Mouse (Mus musculus): Measurements from ENCODE around the gene Tmem201. TPM values are rescaled to one million over a fixed set of nuclear protein-coding genes. Genes with fewer than 3 reads are reported as not detected.
"Not testable (repeated sequence)": the region's sequence is repeated elsewhere in the genome, so short reads cannot be mapped to it uniquely, and the experiment has no call there.

Gene Tmem201
- total RNA-seq, 2 experiments from 2014 or later = 68.1 to 73.2 TPM

GRCm38 (mm10) chr4:149749663-149750015 is 11.8 kb upstream of the Tmem201 start:
- DNase-seq (ENCODE audit: low spot score in 2 of 2) = not testable (repeated sequence)

GRCm38 (mm10) chr4:149749003-149749662 is 11.3 kb upstream of the Tmem201 start:
- DNase-seq (ENCODE audit: low spot score in 2 of 2) = no peak

- no peak for DNase-seq (ENCODE audit: low spot score in 2 of 2)
Measured at GRCm38 (mm10) chr4:149744119-149744518, 6.3 kb upstream of the Tmem201 start.

GRCm38 (mm10) chr4:149742011-149742530 is 4.2 kb upstream of the Tmem201 start:
- DNase-seq (ENCODE audit: low spot score in 2 of 2) = no peak

- no peak for DNase-seq (ENCODE audit: low spot score in 2 of 2)
Measured at GRCm38 (mm10) chr4:149740301-149740700, 2.5 kb upstream of the Tmem201 start.

GRCm38 (mm10) chr4:149739478-149739877 is 1.6 kb upstream of the Tmem201 start:
- no peak for DNase-seq (ENCODE audit: low spot score in 2 of 2)

GRCm38 (mm10) chr4:149736581-149736980 is 1.3 kb downstream of the Tmem201 start:
- no peak for DNase-seq (ENCODE audit: low spot score in 2 of 2)

- DNase-seq (ENCODE audit: low spot score in 2 of 2) = no peak
Measured at GRCm38 (mm10) chr4:149735624-149736250, 2.1 kb downstream of the Tmem201 start.

GRCm38 (mm10) chr4:149734730-149735475 is 2.9 kb downstream of the Tmem201 start:
- DNase-seq (ENCODE audit: low spot score in 2 of 2) = no peak

- no peak for DNase-seq (ENCODE audit: low spot score in 2 of 2)
Measured at GRCm38 (mm10) chr4:149734246-149734645, 3.6 kb downstream of the Tmem201 start.

- no peak for DNase-seq (ENCODE audit: low spot score in 2 of 2)
Measured at GRCm38 (mm10) chr4:149733748-149734147, 4.1 kb downstream of the Tmem201 start.

GRCm38 (mm10) chr4:149732800-149733199 is 5.0 kb downstream of the Tmem201 start:
- DNase-seq (ENCODE audit: low spot score in 2 of 2) = no peak

GRCm38 (mm10) chr4:149732313-149732712 is 5.5 kb downstream of the Tmem201 start:
- no peak for DNase-seq (ENCODE audit: low spot score in 2 of 2)

GRCm38 (mm10) chr4:149730827-149731226 is 7.0 kb downstream of the Tmem201 start:
- DNase-seq (ENCODE audit: low spot score in 2 of 2) = no peak

- no peak for DNase-seq (ENCODE audit: low spot score in 2 of 2)
Measured at GRCm38 (mm10) chr4:149728810-149729209, 9.0 kb downstream of the Tmem201 start.

GRCm38 (mm10) chr4:149727636-149728035 is 10.2 kb downstream of the Tmem201 start:
- no peak for DNase-seq (ENCODE audit: low spot score in 2 of 2)

GRCm38 (mm10) chr4:149725661-149726350 is 12.0 kb downstream of the Tmem201 start:
- peak; percentile 60 to 80 for DNase-seq (ENCODE audit: low spot score in 2 of 2)

- DNase-seq (ENCODE audit: low spot score in 2 of 2) = no peak
Measured at GRCm38 (mm10) chr4:149724916-149725470, 12.9 kb downstream of the Tmem201 start.

- DNase-seq (ENCODE audit: low spot score in 2 of 2) = no peak
Measured at GRCm38 (mm10) chr4:149723855-149724731, 13.8 kb downstream of the Tmem201 start.

- DNase-seq (ENCODE audit: low spot score in 2 of 2) = no peak
Measured at GRCm38 (mm10) chr4:149723021-149723390, 14.8 kb downstream of the Tmem201 start.
